Mouse (Mus musculus) neural tube, embryonic 11.5 days (tissue): ENCODE results near the gene Birc7. TPM values are rescaled to one million over a fixed set of nuclear protein-coding genes. Genes with fewer than 3 reads are reported as not detected.

Experiments
- ATAC-seq: fragments of 200-750 bp; cut with Nextera tagmentation; 2 replicates; pipeline ENCODE4 v1.8.0; 2017; ENCODE audit warnings: moderate number of reproducible peaks, mild to moderate bottlenecking, moderate TSS enrichment, moderate library complexity; ENCODE audit not compliant: insufficient read depth, low FRiP score, low TSS enrichment
- DNase-seq: peaks from one replicate; pipeline ENCODE4 v3.0.0-alpha.2; 2015; ENCODE audit warnings: low spot score
- H3K27ac ChIP-seq: fragments of 300-500 bp; sonication (generic); 2 replicates; pipeline ENCODE4 v1.5.1; 2014; ENCODE audit warnings: low read depth, mild to moderate bottlenecking, low read length
- H3K27me3 ChIP-seq: fragments of 300-500 bp; sonication (generic); 2 replicates; pipeline ENCODE4 v1.6.1; 2014; ENCODE audit warnings: mild to moderate bottlenecking, low read length, mixed read lengths; ENCODE audit not compliant: control insufficient read depth, insufficient read depth
- H3K36me3 ChIP-seq: fragments of 300-500 bp; sonication (generic); 2 replicates; pipeline ENCODE4 v1.6.1; 2014; ENCODE audit warnings: mild to moderate bottlenecking, low read length, moderate library complexity, mixed read lengths; ENCODE audit not compliant: control insufficient read depth, insufficient read depth
- H3K4me1 ChIP-seq: fragments of 300-500 bp; sonication (generic); 2 replicates; pipeline ENCODE4 v1.6.1; 2014; ENCODE audit warnings: low read length, mixed read lengths; ENCODE audit not compliant: control insufficient read depth, insufficient read depth
- H3K4me2 ChIP-seq: fragments of 300-500 bp; sonication (generic); 2 replicates; pipeline ENCODE4 v1.6.1; 2014; ENCODE audit warnings: low read depth, mild to moderate bottlenecking, moderate library complexity
- H3K4me3 ChIP-seq: fragments of 300-500 bp; sonication (generic); 2 replicates; pipeline ENCODE4 v1.5.1; 2014; ENCODE audit warnings: low read depth, low read length
- H3K9ac ChIP-seq: fragments of 300-500 bp; sonication (generic); 2 replicates; pipeline ENCODE4 v1.6.1; 2014; ENCODE audit warnings: mild to moderate bottlenecking, low read length
- H3K9me3 ChIP-seq: fragments of 300-500 bp; sonication (generic); 2 replicates; pipeline ENCODE4 v1.6.1; 2016; ENCODE audit warnings: low read length; ENCODE audit not compliant: control insufficient read depth
- WGBS: fragments of 180-500 bp; shearing (Covaris S2); extraction: QIAGEN DNeasy Blood & Tissue Kit; methylation state at CpG from one replicate; pipeline ENCODE4 v1.1.7; 2014; 5-methylcytosine and 5-hydroxymethylcytosine counted together
- microRNA-seq: library from miRNA; unstranded; fragments of <30 nt; microRNA quantifications from one replicate; pipeline ENCODE4, GENCODE M21; 2016
- polyA plus RNA-seq: library from polyadenylated mRNA; unstranded; fragments of >200 nt; fragmentation: Nextera tagmentation; extraction: Ambion mirVana; gene quantifications from 2 replicates; pipeline ENCODE4 v1.2.1, GENCODE M21; 2014

Birc7 gene
- polyA plus RNA-seq, 1 experiment from 2014 or later, result 0.25 TPM

- peak; percentile 85 for ATAC-seq
- peak within 1 kb of the TSS; percentile 93 for H3K4me2 ChIP-seq
- H3K9ac ChIP-seq, result peak within 1 kb of the TSS; percentile 91
- peak; percentile 90 for DNase-seq
- no peaks in the 10 kb centered on the region for H3K9me3 ChIP-seq
- peak within 1 kb of the TSS; percentile 70; the same call in 1 of the 2 replicates for H3K27ac ChIP-seq
- no peaks in the 10 kb centered on the region for H3K27me3 ChIP-seq
- under 1% methylated on average over 57 of the region's 57 CpGs for WGBS
- peak within 1 kb of the TSS; percentile 91 for H3K4me3 ChIP-seq
- peaks cover 11% of the 10 kb centered on the region for H3K4me1 ChIP-seq
- H3K36me3 ChIP-seq, result peaks cover 9% of the 10 kb centered on the region
Observed at GRCm38 (mm10) chr2:180967010-180967763, 38.4 kb downstream of the Birc7 start, which contains the start of gene Arfgap1. Gene Arfgap1, plus strand, starts transcription at chr2:180967225.

- H3K9me3 ChIP-seq, result no peaks in the 10 kb centered on the region
- H3K27me3 ChIP-seq, result no peaks in the 10 kb centered on the region
- H3K36me3 ChIP-seq, result peaks cover 27% of the 10 kb centered on the region
- H3K4me3 ChIP-seq, result no peak overlapping the region
- ATAC-seq (no peak), DNase-seq (no peak)
- H3K4me1 ChIP-seq, result no peaks in the 10 kb centered on the region
- 89% methylated on average over 6 of the region's 6 CpGs for WGBS
- H3K9ac ChIP-seq, result no peak overlapping the region
- no peak overlapping the region for H3K4me2 ChIP-seq
- no peak overlapping the region for H3K27ac ChIP-seq
Observed at GRCm38 (mm10) chr2:180981133-180981532, 52.3 kb downstream of the Birc7 start.

Small RNA genes lying within 50 kb of the gene (microRNA-seq; reads per million reads assigned to microRNA genes)
- 3.6 reads per million, percentile 7 among the genes with 10 or more reads in this experiment for gene Mir124a-3

Other genes with a start within 250 kb of the Birc7 start
- gene Dido1, start 219.0 kb upstream of the Birc7 start, polyA plus RNA-seq, result 31.5 and 32.5 TPM in 2 replicates
- gene Gid8, start 218.9 kb upstream of the Birc7 start, polyA plus RNA-seq, result 59.9 and 66.0 TPM in 2 replicates
- gene Slc17a9, start 203.8 kb upstream of the Birc7 start, polyA plus RNA-seq, result 0.42 TPM in 2 replicates
- gene Bhlhe23, start 152.1 kb upstream of the Birc7 start, polyA plus RNA-seq, result 4.9 and 5.3 TPM in 2 replicates
- gene Ythdf1, start 8.1 kb upstream of the Birc7 start, polyA plus RNA-seq, result 75.7 and 77.9 TPM in 2 replicates
- 65.1 and 73.6 TPM in 2 replicates for gene Nkain4, start 25.7 kb downstream of the Birc7 start, polyA plus RNA-seq
- gene Arfgap1, start 38.2 kb downstream of the Birc7 start, polyA plus RNA-seq, result 60.2 and 61.4 TPM in 2 replicates
- gene Col20a1, start 57.5 kb downstream of the Birc7 start, polyA plus RNA-seq, result 1.0 and 2.1 TPM in 2 replicates
- 61.4 and 68.5 TPM in 2 replicates for gene Chrna4, start 114.5 kb downstream of the Birc7 start, polyA plus RNA-seq
- 16.0 and 17.1 TPM in 2 replicates for gene Kcnq2, start 206.3 kb downstream of the Birc7 start, polyA plus RNA-seq
- 0.92 and 0.93 TPM in 2 replicates for gene Eef1a2, start 228.0 kb downstream of the Birc7 start, polyA plus RNA-seq